Mouse (Mus musculus) right cerebral cortex, postnatal 36 days (tissue): ENCODE data around the gene Olfr441.
"Not testable (repeated sequence)": the region's sequence is repeated elsewhere in the genome, so short reads cannot be mapped to it uniquely, and the experiment has no call there.

ENCODE experiments used
- DNase-seq, 2 experiments: peaks; one replicate each; pipeline ENCODE4 v3.0.0; 2022; ENCODE audit warnings: low spot score in 2 of 2, mixed read lengths in 1 of 2

Gene Olfr441

GRCm38 (mm10) chr6:43106069-43106468, at the start of gene Olfr441:
Gene Olfr441 (plus strand): TSS chr6:43106369.
- not testable (repeated sequence) for DNase-seq

- no peak for DNase-seq
Measured at GRCm38 (mm10) chr6:43078750-43079149, 27.4 kb upstream of the Olfr441 start.

- DNase-seq = not testable (repeated sequence)
Measured at GRCm38 (mm10) chr6:43081405-43081804, 24.8 kb upstream of the Olfr441 start.

- DNase-seq = not testable (repeated sequence)
Measured at GRCm38 (mm10) chr6:43146267-43146666, 40.1 kb downstream of the Olfr441 start, which contains the start of gene Olfr237-ps1. Gene Olfr237-ps1 (plus strand): TSS chr6:43146567.

GRCm38 (mm10) chr6:43159502-43159901, 53.3 kb downstream of the Olfr441 start:
- DNase-seq = no peak

- no peak for DNase-seq
Measured at GRCm38 (mm10) chr6:43162982-43163381, 56.8 kb downstream of the Olfr441 start, which contains the start of gene Olfr437. Gene Olfr437 (plus strand): TSS chr6:43163282.

- DNase-seq = no peak
Measured at GRCm38 (mm10) chr6:43167246-43167645, 61.1 kb downstream of the Olfr441 start.
